Mouse (Mus musculus) liver, embryonic 14 days (tissue): Measurements from ENCODE around the gene Srek1ip1. TPM values are rescaled to one million over a fixed set of nuclear protein-coding genes. Genes with fewer than 3 reads are reported as not detected.

Experiments used
- polyA plus RNA-seq: library from polyadenylated mRNA; depleted of rRNA; stranded (reverse); fragments of >200 nt; gene quantifications from 2 replicates; pipeline ENCODE4 v1.2.3, GENCODE M21; 2012; rRNA removed

Gene Srek1ip1
- polyA plus RNA-seq, result 7.8 and 8.6 TPM in 2 replicates

DNA sequence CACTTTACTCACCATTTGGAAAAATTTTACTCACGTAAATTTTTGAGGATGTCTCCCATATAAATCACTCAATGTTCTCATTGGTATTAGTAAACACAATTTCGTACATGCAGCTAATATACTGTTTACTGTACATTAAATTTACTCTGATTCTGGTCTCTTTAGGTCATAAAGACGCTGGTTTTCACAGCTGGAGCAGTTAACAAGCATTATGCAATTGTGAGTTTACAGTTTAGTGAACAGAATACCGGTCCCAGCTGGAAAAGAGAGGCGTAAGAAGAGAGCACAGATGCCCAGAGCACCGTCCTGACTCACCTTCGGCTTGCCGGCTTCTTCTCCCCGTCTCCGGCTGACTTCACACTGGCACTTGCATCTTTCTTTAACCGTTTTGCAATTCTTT is at the start of gene Srek1ip1:
Srek1ip1 (plus strand) TSS at position 301 of the 400 bp plus-strand sequence.

GRCm38 (mm10) chr13:104816635-104817571 is 24.6 kb downstream of the Srek1ip1 start, which contains the start of gene Cwc27:
Gene Cwc27 (minus strand): TSS chr13:104817142.

GRCm38 (mm10) chr13:104863127-104863979 is 71.1 kb downstream of the Srek1ip1 start, which contains the start of gene Shisal2b:
Gene Shisal2b (minus strand): TSS chr13:104863893.

Other genes starting within 250 kb of the Srek1ip1 start
- 6.7 and 7.3 TPM in 2 replicates for gene Cwc27, start 24.7 kb downstream of the Srek1ip1 start, polyA plus RNA-seq
- not detected in 2 replicates for gene Shisal2b, start 71.4 kb downstream of the Srek1ip1 start, polyA plus RNA-seq